Mouse (Mus musculus) spleen, adult 2 months (tissue): ENCODE data around the gene Lrrc8b.

ENCODE experiments used
- CTCF ChIP-seq: fragments of 200-500 bp; IDR thresholded peaks from 2 replicates; pipeline ENCODE4 v1.5.1; 2011; ENCODE audit warnings: mild to moderate bottlenecking, inconsistent platforms; ENCODE audit not compliant: insufficient read depth, insufficient read length, insufficient replicate concordance; ENCODE audit errors: extremely low read depth
- POLR2A ChIP-seq: fragments of 200-500 bp; IDR thresholded peaks from 2 replicates; pipeline ENCODE4 v1.6.1; 2011; ENCODE audit warnings: low read depth, low read length, inconsistent platforms

DNA sequence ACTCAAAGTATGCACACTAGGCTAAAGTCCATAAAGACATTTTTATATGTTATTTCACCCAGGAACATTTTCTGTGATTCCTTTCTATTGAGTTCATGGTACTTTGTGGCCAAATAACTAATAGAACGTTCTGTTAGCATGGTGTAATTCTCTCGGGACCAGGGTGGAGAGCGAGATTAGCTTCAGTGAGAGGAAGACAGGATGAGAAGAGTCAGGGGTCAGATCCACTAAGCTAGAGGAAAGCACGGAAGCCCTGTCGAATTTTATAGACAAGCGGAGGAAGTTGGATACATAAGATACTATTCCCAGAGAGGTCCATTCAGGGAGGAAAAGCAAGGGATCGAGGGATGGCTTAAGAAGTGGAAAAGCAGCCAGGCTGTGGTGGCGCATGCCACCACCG, 62.0 kb downstream of the Lrrc8b start:
- TF ChIP-seq CTCF (no peak), POLR2A (no peak)
